Mouse (Mus musculus) lung, embryonic 14.5 days (tissue): ENCODE measurements around the gene Sik3. TPM values are rescaled to one million over a fixed set of nuclear protein-coding genes. Genes with fewer than 3 reads are reported as not detected.

Experiments
- ATAC-seq: fragments of 200-750 bp; cut with Nextera tagmentation; 2 replicates; pipeline ENCODE4 v1.8.0; 2017; ENCODE audit warnings: mild to moderate bottlenecking, moderate TSS enrichment, moderate library complexity; ENCODE audit not compliant: insufficient read depth
- DNase-seq: peaks from one replicate; pipeline ENCODE4 v3.0.0-alpha.2; 2015
- H3K27ac ChIP-seq: fragments of 300-500 bp; sonication (generic); 2 replicates; pipeline ENCODE4 v1.5.1; 2014; ENCODE audit warnings: low read depth, mild to moderate bottlenecking, moderate library complexity
- H3K27me3 ChIP-seq: fragments of 300-500 bp; sonication (generic); 2 replicates; pipeline ENCODE4 v1.6.1; 2014; ENCODE audit warnings: low read length, control low read depth; ENCODE audit not compliant: insufficient read depth
- H3K36me3 ChIP-seq: fragments of 300-500 bp; sonication (generic); 2 replicates; pipeline ENCODE4 v1.6.1; 2014; ENCODE audit warnings: control low read depth; ENCODE audit not compliant: insufficient read depth
- H3K4me1 ChIP-seq: fragments of 300-500 bp; sonication (generic); 2 replicates; pipeline ENCODE4 v1.6.1; 2014; ENCODE audit warnings: antibody characterized with exemption, control low read depth; ENCODE audit not compliant: insufficient read depth
- H3K4me2 ChIP-seq: fragments of 300-500 bp; sonication (generic); 2 replicates; pipeline ENCODE4 v1.6.1; 2014; ENCODE audit warnings: mild to moderate bottlenecking
- H3K4me3 ChIP-seq: fragments of 300-500 bp; sonication (generic); 2 replicates; pipeline ENCODE4 v1.5.1; 2014; ENCODE audit warnings: low read depth, low read length
- H3K9ac ChIP-seq: fragments of 300-500 bp; sonication (generic); 2 replicates; pipeline ENCODE4 v1.6.1; 2014
- H3K9me3 ChIP-seq: fragments of 300-500 bp; sonication (generic); 2 replicates; pipeline ENCODE4 v1.6.1; 2016; ENCODE audit warnings: low read depth, low read length, control low read depth
- CTCF ChIP-seq: IDR thresholded peaks from 2 replicates; pipeline ENCODE4 v1.5.1; 2016; ENCODE audit warnings: antibody characterized with exemption, low read depth
- WGBS: fragments of 180-500 bp; shearing (Covaris S2); extraction: QIAGEN DNeasy Blood & Tissue Kit; methylation state at CpG from one replicate; pipeline ENCODE4 v1.1.7; 2014; 5-methylcytosine and 5-hydroxymethylcytosine counted together
- polyA plus RNA-seq: library from polyadenylated mRNA; unstranded; fragments of >200 nt; fragmentation: Nextera tagmentation; extraction: Ambion mirVana; gene quantifications from 2 replicates; pipeline ENCODE4 v1.2.1, GENCODE M21; 2014

Gene Sik3
- polyA plus RNA-seq, 1 experiment from 2014 or later: 15.7 TPM

- no peak overlapping the region for H3K4me2 ChIP-seq
- H3K27me3 ChIP-seq: no peaks in the 10 kb centered on the region
- no peak overlapping the region for H3K4me3 ChIP-seq
- TF ChIP-seq CTCF: no peak
- ATAC-seq (no peak), DNase-seq (no peak)
- H3K4me1 ChIP-seq: no peaks in the 10 kb centered on the region; the same call in 1 of the 2 replicates
- no peaks in the 10 kb centered on the region for H3K9me3 ChIP-seq
- WGBS: 71% methylated on average over 6 of the region's 6 CpGs
- H3K27ac ChIP-seq: no peak overlapping the region
- H3K36me3 ChIP-seq: no peaks in the 10 kb centered on the region
- no peak overlapping the region for H3K9ac ChIP-seq
Measured at GRCm38 (mm10) chr9:46138831-46139230, 126.2 kb downstream of the Sik3 start.

- Histone ChIP-seq H3K9me3 (no peaks in the 10 kb centered on the region), H3K4me1 (no peaks in the 10 kb centered on the region; the same call in 1 of the 2 replicates), H3K27ac (no peak overlapping the region), H3K4me2 (no peak overlapping the region), H3K27me3 (no peaks in the 10 kb centered on the region), H3K36me3 (no peaks in the 10 kb centered on the region), H3K4me3 (no peak overlapping the region), H3K9ac (no peak overlapping the region)
- no peak for TF ChIP-seq CTCF
- DNase-seq: peak; percentile 4
- WGBS: 40% methylated on average over 1 of the region's 1 CpGs
- no peak for ATAC-seq
Measured at GRCm38 (mm10) chr9:46140811-46141210, 128.2 kb downstream of the Sik3 start.

- H3K9ac ChIP-seq: no peak overlapping the region
- H3K4me3 ChIP-seq: no peak overlapping the region
- TF ChIP-seq CTCF: no peak
- no peak overlapping the region for H3K4me2 ChIP-seq
- 80% methylated on average over 1 of the region's 1 CpGs for WGBS
- DNase-seq: no peak
- no peak for ATAC-seq
- no peaks in the 10 kb centered on the region for H3K9me3 ChIP-seq
- no peak overlapping the region for H3K27ac ChIP-seq
- H3K27me3 ChIP-seq: no peaks in the 10 kb centered on the region
- no peaks in the 10 kb centered on the region for H3K36me3 ChIP-seq
- no peaks in the 10 kb centered on the region; the same call in 1 of the 2 replicates for H3K4me1 ChIP-seq
Measured at GRCm38 (mm10) chr9:46142031-46142430, 129.4 kb downstream of the Sik3 start.

GRCm38 (mm10) chr9:46142492-46142891 lies 129.9 kb downstream of the Sik3 start:
- Histone ChIP-seq H3K9ac (no peak overlapping the region), H3K4me2 (no peak overlapping the region), H3K4me3 (no peak overlapping the region), H3K4me1 (no peaks in the 10 kb centered on the region; the same call in 1 of the 2 replicates), H3K9me3 (no peaks in the 10 kb centered on the region), H3K27me3 (no peaks in the 10 kb centered on the region), H3K36me3 (no peaks in the 10 kb centered on the region), H3K27ac (no peak overlapping the region)
- 100% methylated on average over 1 of the region's 1 CpGs for WGBS
- no peak for TF ChIP-seq CTCF
- no peak for ATAC-seq
- no peak for DNase-seq

GRCm38 (mm10) chr9:46144976-46145375 lies 132.4 kb downstream of the Sik3 start:
- WGBS: 83% methylated on average over 6 of the region's 6 CpGs
- no peak overlapping the region for H3K4me3 ChIP-seq
- ATAC-seq: no peak

GRCm38 (mm10) chr9:46146437-46146836 lies 133.8 kb downstream of the Sik3 start:
- H3K4me2 ChIP-seq: no peak overlapping the region
- ATAC-seq (no peak), DNase-seq (no peak)
- no peak for TF ChIP-seq CTCF
- H3K9ac ChIP-seq: no peak overlapping the region
- H3K27me3 ChIP-seq: no peaks in the 10 kb centered on the region
- H3K27ac ChIP-seq: no peak overlapping the region
- peaks cover 4% of the 10 kb centered on the region; the same call in 1 of the 2 replicates for H3K4me1 ChIP-seq
- H3K9me3 ChIP-seq: no peaks in the 10 kb centered on the region
- no peak overlapping the region for H3K4me3 ChIP-seq
- H3K36me3 ChIP-seq: no peaks in the 10 kb centered on the region
- 70% methylated on average over 3 of the region's 3 CpGs for WGBS

More at GRCm38 (mm10) chr9:46144976-46145375, 132.4 kb downstream of the Sik3 start:
- Histone ChIP-seq H3K36me3 (no peaks in the 10 kb centered on the region), H3K4me1 (no peaks in the 10 kb centered on the region; the same call in 1 of the 2 replicates), H3K27me3 (no peaks in the 10 kb centered on the region), H3K27ac (no peak overlapping the region), H3K9me3 (no peaks in the 10 kb centered on the region), H3K9ac (no peak overlapping the region), H3K4me2 (no peak overlapping the region)
- no peak for DNase-seq
- TF ChIP-seq CTCF: no peak

- Histone ChIP-seq H3K36me3 (no peaks in the 10 kb centered on the region), H3K4me1 (peaks cover 4% of the 10 kb centered on the region; the same call in 1 of the 2 replicates), H3K27me3 (no peaks in the 10 kb centered on the region), H3K4me2 (no peak overlapping the region), H3K9me3 (no peaks in the 10 kb centered on the region), H3K27ac (no peak overlapping the region), H3K9ac (no peak overlapping the region), H3K4me3 (no peak overlapping the region)
- WGBS: 94% methylated on average over 4 of the region's 4 CpGs
- ATAC-seq: no peak
- DNase-seq: no peak
- TF ChIP-seq CTCF: no peak
Measured at GRCm38 (mm10) chr9:46148723-46149122, 136.1 kb downstream of the Sik3 start.
